Mouse (Mus musculus) macrophage (primary cell): ENCODE measurements around the gene Mroh2a. TPM values are rescaled to one million over a fixed set of nuclear protein-coding genes. Genes with fewer than 3 reads are reported as not detected.
"Not testable (repeated sequence)": the region's sequence is repeated elsewhere in the genome, so short reads cannot be mapped to it uniquely, and the experiment has no call there.

Experiments
- H3K27ac ChIP-seq: fragments of 350-480 bp; formaldehyde crosslinking; 2 replicates; pipeline ENCODE4 v1.9.0; 2021
- H3K36me3 ChIP-seq: fragments of 350-480 bp; formaldehyde crosslinking; 2 replicates; pipeline ENCODE4 v1.9.0; 2021; ENCODE audit errors: inconsistent target
- H3K4me3 ChIP-seq: fragments of 350-480 bp; formaldehyde crosslinking; 2 replicates; pipeline ENCODE4 v1.9.0; 2021; ENCODE audit errors: inconsistent target
- H3K79me2 ChIP-seq: fragments of 350-480 bp; formaldehyde crosslinking; 2 replicates; pipeline ENCODE4 v1.9.0; 2021; ENCODE audit errors: inconsistent target
- WGBS: methylation state at CpG from one replicate; pipeline ENCODE4 v1.1.7; 2026; ENCODE audit warnings: inconsistent platforms; ENCODE audit not compliant: missing documents; 5-methylcytosine and 5-hydroxymethylcytosine counted together
- polyA plus RNA-seq: library from polyadenylated mRNA; stranded (reverse); fragments of 250-400 nt; gene quantifications from 3 replicates; pipeline ENCODE4 v1.2.4, GENCODE M21; 2018; ENCODE audit warnings: inconsistent platforms

The Mroh2a gene
- polyA plus RNA-seq, 1 experiment from 2014 or later = 0.04 TPM

DNA sequence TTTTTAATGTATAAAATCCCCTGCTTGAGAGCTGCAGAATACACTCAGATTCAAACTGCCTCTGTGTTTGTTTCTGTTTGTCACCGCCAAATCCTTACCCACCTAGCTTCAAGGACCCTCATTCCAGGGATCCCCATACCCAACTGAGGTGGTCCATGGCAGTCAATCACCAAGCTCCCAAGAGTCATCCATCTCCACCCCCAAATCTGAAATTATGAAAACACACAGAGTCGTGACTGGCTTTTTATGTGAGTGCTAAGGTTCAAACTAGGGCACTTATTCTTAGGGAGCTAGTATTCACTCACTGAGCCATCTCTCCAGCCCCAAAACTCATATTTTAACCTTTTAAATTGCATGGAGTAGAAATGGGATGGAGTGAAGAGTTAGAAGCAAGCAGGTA, 1.5 kb upstream of the Mroh2a start:
- not testable (repeated sequence) for H3K79me2 ChIP-seq, H3K4me3 ChIP-seq, H3K27ac ChIP-seq, H3K36me3 ChIP-seq
- WGBS = 47% methylated on average over 2 of the region's 2 CpGs

- Histone ChIP-seq H3K36me3 (no peaks in the 10 kb centered on the region), H3K27ac (no peak overlapping the region), H3K4me3 (no peak overlapping the region), H3K79me2 (no peaks in the 10 kb centered on the region)
These were observed 1.0 kb upstream of the Mroh2a start for GRCm38 (mm10) chr1:88225741-88226140.

- WGBS = 62% methylated on average over 2 of the region's 2 CpGs
- H3K79me2 ChIP-seq = no peaks in the 10 kb centered on the region
- no peak overlapping the region for H3K27ac ChIP-seq
- no peaks in the 10 kb centered on the region for H3K36me3 ChIP-seq
- H3K4me3 ChIP-seq = no peak overlapping the region
These were observed 696 bp downstream of the Mroh2a start for GRCm38 (mm10) chr1:88227482-88227881.

- WGBS = 72% methylated on average over 7 of the region's 7 CpGs
- H3K27ac ChIP-seq = no peak overlapping the region
- H3K79me2 ChIP-seq = no peaks in the 10 kb centered on the region
- no peak overlapping the region for H3K4me3 ChIP-seq
- no peaks in the 10 kb centered on the region for H3K36me3 ChIP-seq
These were observed 1.3 kb downstream of the Mroh2a start for GRCm38 (mm10) chr1:88228121-88228520.

- H3K4me3 ChIP-seq = no peak overlapping the region
- H3K36me3 ChIP-seq = no peaks in the 10 kb centered on the region
- WGBS = 82% methylated on average over 3 of the region's 3 CpGs
- no peaks in the 10 kb centered on the region for H3K79me2 ChIP-seq
- H3K27ac ChIP-seq = no peak overlapping the region
These were observed 2.8 kb downstream of the Mroh2a start for GRCm38 (mm10) chr1:88229566-88229965.

- Histone ChIP-seq H3K36me3 (no peaks in the 10 kb centered on the region), H3K27ac (no peak overlapping the region), H3K4me3 (no peak overlapping the region), H3K79me2 (no peaks in the 10 kb centered on the region)
- 85% methylated on average over 5 of the region's 5 CpGs for WGBS
These were observed 3.2 kb downstream of the Mroh2a start for GRCm38 (mm10) chr1:88229986-88230385.

DNA sequence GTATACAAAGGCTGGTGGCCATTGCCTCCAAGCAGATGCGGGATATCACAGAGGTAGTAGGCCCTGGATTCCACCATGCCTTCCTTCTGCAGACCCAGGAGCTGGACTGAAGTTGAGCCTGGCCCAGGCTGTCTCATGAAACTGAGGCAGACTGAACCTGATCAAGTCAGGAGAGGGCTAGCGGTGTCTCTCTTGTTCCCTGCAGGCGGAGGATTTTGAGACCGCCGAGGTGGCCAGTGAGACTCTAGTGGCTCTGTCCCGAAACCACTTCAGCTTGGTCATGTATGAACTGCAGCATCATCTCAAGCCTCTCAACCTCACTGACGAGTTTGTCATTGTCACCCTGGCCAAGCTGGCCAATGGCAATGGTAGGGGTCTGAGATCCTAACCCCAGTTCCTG, 3.6 kb downstream of the Mroh2a start:
- Histone ChIP-seq H3K4me3 (no peak overlapping the region), H3K27ac (no peak overlapping the region), H3K79me2 (no peaks in the 10 kb centered on the region), H3K36me3 (no peaks in the 10 kb centered on the region)
- WGBS = 71% methylated on average over 7 of the region's 7 CpGs

DNA sequence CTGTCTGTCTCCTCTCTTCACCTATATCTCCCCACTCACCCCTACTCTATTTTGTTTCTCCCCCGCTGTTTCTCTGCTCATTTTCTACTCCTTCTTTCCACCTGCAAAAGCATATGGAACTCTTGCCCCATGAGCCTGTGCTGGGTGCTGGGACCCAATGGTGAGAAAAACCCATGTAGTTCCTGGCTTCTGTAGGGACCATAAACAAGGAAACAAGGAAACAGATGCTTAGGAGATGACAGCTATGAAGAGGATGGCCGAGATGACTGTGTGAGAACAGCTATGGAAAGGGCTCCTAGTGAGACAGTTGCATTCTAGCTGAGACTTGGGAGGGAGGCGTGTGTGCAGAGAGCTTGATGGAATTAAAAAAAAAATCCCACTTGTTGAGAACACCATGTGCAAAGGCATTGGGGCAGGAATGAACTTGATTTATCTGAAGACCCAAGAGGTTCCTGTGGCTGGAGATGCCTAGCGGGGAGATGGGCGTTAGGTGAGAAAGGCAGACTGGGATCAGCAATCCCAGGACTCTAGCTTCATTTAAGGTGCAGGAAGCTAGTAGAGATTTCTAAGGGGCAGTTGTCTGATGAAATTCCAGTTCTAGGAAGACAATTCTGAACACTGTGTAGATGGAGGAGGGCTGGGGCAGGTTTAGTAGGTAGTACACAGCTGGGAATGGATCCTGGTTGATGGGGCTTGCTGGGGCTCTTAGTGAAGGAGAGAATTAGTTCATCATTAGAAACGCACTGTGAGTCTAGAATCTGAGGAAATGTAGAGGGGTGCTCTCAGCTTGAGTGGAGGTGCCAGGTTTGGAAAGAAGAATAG, 4.4 kb downstream of the Mroh2a start:
- Histone ChIP-seq H3K36me3 (no peaks in the 10 kb centered on the region), H3K79me2 (no peaks in the 10 kb centered on the region), H3K4me3 (no peak overlapping the region), H3K27ac (no peak overlapping the region)
- 77% methylated on average over 6 of the region's 6 CpGs for WGBS

DNA sequence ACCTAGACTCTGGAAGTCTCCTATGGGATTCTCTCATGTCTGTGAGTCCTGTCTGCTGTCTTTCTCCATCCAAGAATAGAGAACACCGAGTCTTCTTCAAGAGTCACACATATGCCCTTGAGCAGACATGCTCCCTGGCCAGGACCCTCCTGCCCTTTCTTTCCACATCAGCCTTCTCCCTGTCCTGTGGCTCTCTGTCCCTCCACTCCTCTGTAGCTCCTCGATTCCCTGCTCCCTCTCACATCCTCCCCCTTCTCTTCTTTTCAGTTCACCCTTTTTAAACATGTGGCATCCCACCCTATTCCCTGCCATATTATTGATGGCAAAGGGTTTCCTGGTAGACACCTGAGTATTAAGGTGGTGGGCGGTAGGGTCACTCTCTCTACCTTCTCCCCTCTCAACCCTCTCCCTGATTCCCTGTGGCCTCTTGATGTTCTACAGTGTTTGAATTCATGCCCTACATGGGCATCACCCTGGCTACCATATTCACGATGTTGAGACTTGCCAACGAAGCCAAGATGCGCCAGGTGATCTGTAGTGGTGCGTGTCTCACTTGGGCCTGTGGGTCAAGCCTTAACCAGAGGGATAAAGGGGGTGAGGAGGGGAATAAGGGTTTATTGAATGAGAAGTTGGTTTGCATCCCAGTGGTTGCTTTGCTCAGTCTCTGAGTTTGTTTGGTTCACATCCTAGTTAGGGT, 5.2 kb downstream of the Mroh2a start:
- Histone ChIP-seq H3K27ac (no peak overlapping the region), H3K79me2 (no peaks in the 10 kb centered on the region), H3K36me3 (no peaks in the 10 kb centered on the region), H3K4me3 (no peak overlapping the region)
- WGBS = 73% methylated on average over 7 of the region's 7 CpGs

GRCm38 (mm10) chr1:88232664-88233380, 6.0 kb downstream of the Mroh2a start:
- Histone ChIP-seq H3K36me3 (no peaks in the 10 kb centered on the region), H3K79me2 (no peaks in the 10 kb centered on the region), H3K4me3 (no peak overlapping the region), H3K27ac (no peak overlapping the region)
- 55% methylated on average over 3 of the region's 3 CpGs for WGBS

- Histone ChIP-seq H3K36me3 (no peaks in the 10 kb centered on the region), H3K4me3 (no peak overlapping the region), H3K27ac (no peak overlapping the region), H3K79me2 (no peaks in the 10 kb centered on the region)
- WGBS = 68% methylated on average over 14 of the region's 14 CpGs
These were observed 6.8 kb downstream of the Mroh2a start for GRCm38 (mm10) chr1:88233421-88234247.

DNA sequence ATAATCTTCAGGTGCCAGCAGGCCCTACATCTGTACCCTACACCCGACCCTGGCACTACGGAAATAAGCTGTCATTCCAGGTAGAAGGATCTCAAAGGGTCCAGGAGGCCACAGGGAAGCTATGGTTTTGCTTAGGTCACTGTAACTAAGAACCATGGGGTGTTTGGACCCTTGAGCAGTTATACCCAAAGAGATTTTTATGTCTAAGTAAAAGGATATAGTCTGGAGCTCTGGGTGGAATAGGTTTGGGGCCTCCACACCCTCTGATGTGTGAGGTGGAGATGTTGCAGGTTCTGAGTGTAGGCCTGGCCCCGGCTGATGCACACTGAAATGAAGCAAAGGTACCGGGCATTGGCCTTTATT, 7.4 kb downstream of the Mroh2a start:
- WGBS = 67% methylated on average over 4 of the region's 4 CpGs
- no peak overlapping the region for H3K4me3 ChIP-seq
- H3K27ac ChIP-seq = no peak overlapping the region
- no peaks in the 10 kb centered on the region for H3K79me2 ChIP-seq
- no peaks in the 10 kb centered on the region for H3K36me3 ChIP-seq

DNA sequence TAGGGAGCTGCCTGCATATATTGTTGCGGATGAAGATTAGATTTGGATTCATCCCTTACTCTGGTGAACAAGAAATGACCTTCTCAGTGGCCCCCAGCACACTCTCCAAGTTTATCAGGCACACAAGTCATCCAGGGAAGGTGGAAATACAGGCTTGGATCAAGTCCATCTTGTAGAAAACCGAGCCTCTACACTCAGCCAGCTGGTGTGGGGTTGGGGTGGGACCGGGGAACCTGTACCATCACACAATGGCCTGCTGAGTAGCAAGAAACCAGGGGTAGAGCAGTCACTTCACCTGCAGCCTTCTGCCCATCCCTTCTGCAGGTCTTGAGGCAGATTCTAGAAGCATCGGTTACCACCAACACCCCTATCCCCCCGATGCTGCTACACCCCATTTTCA, 7.9 kb downstream of the Mroh2a start:
- 42% methylated on average over 5 of the region's 5 CpGs for WGBS

GRCm38 (mm10) chr1:88235046-88235893, 8.5 kb downstream of the Mroh2a start:
- WGBS = 64% methylated on average over 11 of the region's 11 CpGs
- H3K36me3 ChIP-seq = no peaks in the 10 kb centered on the region
- H3K4me3 ChIP-seq = no peak overlapping the region
- H3K27ac ChIP-seq = no peak overlapping the region
- no peaks in the 10 kb centered on the region for H3K79me2 ChIP-seq

More for the DNA sequence above, 7.9 kb downstream of the Mroh2a start:
- Histone ChIP-seq H3K36me3 (no peaks in the 10 kb centered on the region), H3K27ac (no peak overlapping the region), H3K4me3 (no peak overlapping the region), H3K79me2 (no peaks in the 10 kb centered on the region)
